Mouse (Mus musculus) liver, embryonic 11.5 days (tissue): ENCODE results near the gene H2afy. TPM values are rescaled to one million over a fixed set of nuclear protein-coding genes. Genes with fewer than 3 reads are reported as not detected.

ENCODE experiments used
- ATAC-seq: fragments of 200-750 bp; cut with Nextera tagmentation; replicated peaks from 2 replicates; pipeline ENCODE4 v1.8.0; 2017; ENCODE audit warnings: moderate number of reproducible peaks, mild to moderate bottlenecking, moderate TSS enrichment, moderate library complexity; ENCODE audit not compliant: low FRiP score
- DNase-seq: peaks from one replicate; pipeline ENCODE4 v3.0.0-alpha.2; 2017; ENCODE audit warnings: low spot score
- H3K27ac ChIP-seq: fragments of 300-500 bp; sonication (generic); 2 replicates; pipeline ENCODE4 v1.5.1; 2014; ENCODE audit warnings: mild to moderate bottlenecking, low read depth, low read length, control low read depth
- H3K27me3 ChIP-seq: fragments of 300-500 bp; sonication (generic); replicated peaks from 2 replicates; pipeline ENCODE4 v1.6.1; 2014; ENCODE audit warnings: low read length, mixed read lengths; ENCODE audit not compliant: control insufficient read depth, insufficient read depth
- H3K36me3 ChIP-seq: fragments of 300-500 bp; sonication (generic); 2 replicates; pipeline ENCODE4 v1.6.1; 2014; ENCODE audit warnings: mild to moderate bottlenecking, low read length, moderate library complexity, mixed read lengths; ENCODE audit not compliant: control insufficient read depth, insufficient read depth
- H3K4me1 ChIP-seq: fragments of 300-500 bp; sonication (generic); replicated peaks from 2 replicates; pipeline ENCODE4 v1.6.1; 2014; ENCODE audit warnings: low read length, mixed read lengths; ENCODE audit not compliant: control insufficient read depth, insufficient read depth
- H3K4me2 ChIP-seq: fragments of 300-500 bp; sonication (generic); 2 replicates; pipeline ENCODE4 v1.6.1; 2014; ENCODE audit warnings: mild to moderate bottlenecking, control low read depth, moderate library complexity
- H3K4me3 ChIP-seq: fragments of 300-500 bp; sonication (generic); 2 replicates; pipeline ENCODE4 v1.5.1; 2014; ENCODE audit warnings: low read depth, low read length, control low read depth
- H3K9ac ChIP-seq: fragments of 300-500 bp; sonication (generic); 2 replicates; pipeline ENCODE4 v1.6.1; 2014; ENCODE audit warnings: low read depth, low read length, control low read depth
- H3K9me3 ChIP-seq: fragments of 300-500 bp; sonication (generic); 2 replicates; pipeline ENCODE4 v1.6.1; 2016; ENCODE audit warnings: low read length, inconsistent platforms, mixed read lengths; ENCODE audit not compliant: control insufficient read depth
- WGBS: fragments of 180-500 bp; shearing (Covaris S2); extraction: QIAGEN DNeasy Blood & Tissue Kit; methylation state at CpG from one replicate; pipeline ENCODE4 v1.1.7; 2014; 5-methylcytosine and 5-hydroxymethylcytosine counted together
- polyA plus RNA-seq: library from polyadenylated mRNA; unstranded; fragments of >200 nt; fragmentation: Nextera tagmentation; extraction: Ambion mirVana; gene quantifications from 2 replicates; pipeline ENCODE4 v1.2.1, GENCODE M21; 2014

The H2afy gene
- polyA plus RNA-seq: 230 and 233 TPM in 2 replicates

GRCm38 (mm10) chr13:56136200-56136599 is at the start of gene H2afy:
H2afy (minus strand) TSS chr13:56136361.
- H3K4me1 ChIP-seq: peaks cover 32% of the 10 kb centered on the region
- peak within 1 kb of the TSS; percentile 84 for H3K27ac ChIP-seq
- no peak for DNase-seq
- peak within 1 kb of the TSS; percentile 96 for H3K9ac ChIP-seq
- peak within 1 kb of the TSS; percentile 90 for H3K4me2 ChIP-seq
- 95% methylated on average over 2 of the region's 2 CpGs for WGBS
- H3K27me3 ChIP-seq: no peaks in the 10 kb centered on the region
- H3K9me3 ChIP-seq: no peaks in the 10 kb centered on the region
- H3K4me3 ChIP-seq: peak within 1 kb of the TSS; percentile 98
- H3K36me3 ChIP-seq: no peaks in the 10 kb centered on the region
- no peak for ATAC-seq

GRCm38 (mm10) chr13:56183687-56184086 is 47.5 kb upstream of the H2afy start:
- H3K4me1 ChIP-seq: no peaks in the 10 kb centered on the region
- 78% methylated on average over 5 of the region's 5 CpGs for WGBS
- no peak overlapping the region for H3K9ac ChIP-seq
- no peaks in the 10 kb centered on the region for H3K9me3 ChIP-seq
- no peaks in the 10 kb centered on the region for H3K36me3 ChIP-seq
- H3K27ac ChIP-seq: no peak overlapping the region
- DNase-seq (no peak), ATAC-seq (no peak)
- no peaks in the 10 kb centered on the region for H3K27me3 ChIP-seq
- no peak overlapping the region for H3K4me2 ChIP-seq
- H3K4me3 ChIP-seq: no peak overlapping the region

GRCm38 (mm10) chr13:56181424-56181823 is 45.3 kb upstream of the H2afy start:
- no peak overlapping the region for H3K9ac ChIP-seq
- 47% methylated on average over 8 of the region's 8 CpGs for WGBS

DNA sequence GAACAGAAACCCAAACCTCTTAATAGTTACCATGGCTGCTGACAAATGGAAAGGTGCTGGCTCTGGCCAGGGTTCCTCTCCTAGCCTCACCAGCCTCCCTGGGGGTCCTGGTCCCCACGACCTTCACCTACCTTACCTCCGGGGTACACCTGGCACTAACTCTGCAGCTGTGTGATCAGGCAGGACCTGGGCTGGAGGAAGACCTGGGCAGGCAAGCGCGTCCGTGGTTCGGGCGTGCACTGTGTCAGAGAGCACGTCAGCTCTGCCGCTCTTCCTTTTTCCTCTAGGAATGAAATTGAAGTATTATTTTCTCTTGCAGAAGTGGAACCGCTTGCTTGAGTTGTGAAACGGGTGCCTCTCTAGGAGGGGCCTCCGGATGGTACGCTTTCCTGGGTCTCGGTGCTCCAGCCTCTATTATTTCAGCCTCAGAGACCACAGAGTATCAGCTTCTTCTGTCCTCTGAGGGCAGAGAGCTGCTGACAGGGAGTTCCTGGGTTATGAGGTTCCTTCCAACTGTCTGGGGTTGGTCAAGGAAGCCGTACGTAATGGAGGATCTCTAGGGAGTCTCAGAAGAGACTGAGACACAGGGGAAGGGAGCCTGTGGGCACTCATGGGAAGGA is 42.4 kb upstream of the H2afy start, which contains the start of gene Tifab:
TSS of gene Tifab (minus strand) at position 470 of the 620 bp plus-strand sequence.
- ATAC-seq (no peak), DNase-seq (no peak)
- Histone ChIP-seq H3K9me3 (no peaks in the 10 kb centered on the region), H3K27ac (no peak within 1 kb of the TSS), H3K27me3 (no peaks in the 10 kb centered on the region), H3K36me3 (no peaks in the 10 kb centered on the region), H3K9ac (no peak within 1 kb of the TSS), H3K4me1 (no peaks in the 10 kb centered on the region), H3K4me2 (no peak within 1 kb of the TSS), H3K4me3 (0 out of 2 replicates have a peak within 1 kb of the TSS, but pooled peaks have one; percentile 1)
- WGBS: 76% methylated on average over 16 of the region's 16 CpGs

More at GRCm38 (mm10) chr13:56181424-56181823, 45.3 kb upstream of the H2afy start:
- H3K4me3 ChIP-seq: no peak overlapping the region
- H3K4me2 ChIP-seq: no peak overlapping the region
- H3K27ac ChIP-seq: no peak overlapping the region
- H3K36me3 ChIP-seq: no peaks in the 10 kb centered on the region
- no peak for ATAC-seq
- no peak for DNase-seq
- H3K27me3 ChIP-seq: no peaks in the 10 kb centered on the region
- H3K4me1 ChIP-seq: no peaks in the 10 kb centered on the region
- no peaks in the 10 kb centered on the region for H3K9me3 ChIP-seq

- H3K4me3 ChIP-seq: no peak overlapping the region
- peaks cover 3% of the 10 kb centered on the region; the same call in 1 of the 2 replicates for H3K4me1 ChIP-seq
- H3K4me2 ChIP-seq: no peak overlapping the region; the same call in 1 of the 2 replicates
- no peak overlapping the region for H3K9ac ChIP-seq
- no peaks in the 10 kb centered on the region for H3K9me3 ChIP-seq
- ATAC-seq: no peak
- H3K27me3 ChIP-seq: no peaks in the 10 kb centered on the region
- WGBS: 88% methylated on average over 9 of the region's 9 CpGs
- DNase-seq: no peak
- no peaks in the 10 kb centered on the region for H3K36me3 ChIP-seq
- no peak overlapping the region for H3K27ac ChIP-seq
These were observed 40.1 kb upstream of the H2afy start for GRCm38 (mm10) chr13:56176310-56176709.

- Histone ChIP-seq H3K4me3 (no peak overlapping the region), H3K4me2 (no peak overlapping the region; the same call in 1 of the 2 replicates), H3K9me3 (no peaks in the 10 kb centered on the region), H3K36me3 (no peaks in the 10 kb centered on the region), H3K27ac (no peak overlapping the region), H3K9ac (no peak overlapping the region), H3K27me3 (no peaks in the 10 kb centered on the region), H3K4me1 (peaks cover 3% of the 10 kb centered on the region; the same call in 1 of the 2 replicates)
- WGBS: 57% methylated on average over 4 of the region's 4 CpGs
- DNase-seq (no peak), ATAC-seq (no peak)
These were observed 39.7 kb upstream of the H2afy start for GRCm38 (mm10) chr13:56175848-56176247.

DNA sequence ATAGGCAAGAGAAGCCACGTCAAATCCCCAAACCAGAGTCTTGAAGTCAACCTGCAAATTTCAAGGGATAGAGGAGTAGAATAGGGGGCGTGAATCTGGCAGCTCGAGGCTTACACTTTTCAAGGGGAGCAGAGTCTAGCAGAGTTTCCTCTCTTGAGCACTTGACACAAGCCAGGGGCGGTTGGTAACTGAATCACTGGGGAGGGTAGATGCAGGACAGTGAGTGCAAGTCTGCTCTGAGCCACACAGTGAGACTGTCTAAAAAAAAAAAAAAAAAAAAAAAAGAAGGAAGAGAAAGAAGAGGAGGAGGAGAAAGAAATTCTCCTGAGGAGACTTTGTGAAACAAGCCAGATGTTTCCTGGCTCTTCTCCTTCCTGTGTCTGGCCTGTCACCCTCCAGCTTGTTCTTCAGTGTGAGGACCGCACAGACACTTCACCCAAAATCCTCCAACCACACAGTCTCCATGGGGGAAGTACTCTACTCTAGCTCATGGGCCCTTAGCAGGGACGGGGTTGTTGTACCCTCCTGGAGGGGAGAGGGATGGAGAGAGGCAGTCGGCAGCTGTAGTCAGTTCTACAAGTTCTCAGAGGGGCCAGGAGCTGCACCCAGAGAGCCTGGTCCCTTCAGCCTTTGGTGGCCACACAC is 36.9 kb upstream of the H2afy start:
- Histone ChIP-seq H3K36me3 (no peaks in the 10 kb centered on the region), H3K9ac (no peak overlapping the region), H3K27me3 (no peaks in the 10 kb centered on the region), H3K27ac (no peak overlapping the region), H3K4me3 (no peak overlapping the region), H3K4me1 (peaks cover 3% of the 10 kb centered on the region), H3K9me3 (no peaks in the 10 kb centered on the region), H3K4me2 (no peak overlapping the region)
- DNase-seq (peak; percentile 31), ATAC-seq (no peak)
- 39% methylated on average over 7 of the region's 7 CpGs for WGBS

DNA sequence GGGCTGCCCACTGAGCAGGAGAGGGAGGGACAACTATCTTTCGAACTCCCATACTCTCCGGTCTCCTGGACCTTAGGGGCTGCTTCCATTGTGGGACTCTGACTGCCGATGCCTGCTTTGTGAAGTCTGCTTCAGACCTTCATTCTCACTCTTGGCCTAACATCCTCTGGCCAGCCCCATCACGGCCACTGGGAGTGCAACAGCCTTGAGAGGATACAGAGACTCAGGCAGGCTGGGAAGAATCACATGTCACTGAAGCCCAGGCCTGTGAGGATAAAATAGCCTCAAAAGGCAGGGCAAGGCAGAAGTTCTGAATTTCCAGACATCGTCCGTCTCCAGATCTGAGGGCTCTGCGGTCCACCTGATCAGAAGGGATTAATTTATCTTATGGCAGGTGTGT is 35.9 kb upstream of the H2afy start:
- Histone ChIP-seq H3K9me3 (no peaks in the 10 kb centered on the region), H3K27me3 (no peaks in the 10 kb centered on the region), H3K9ac (no peak overlapping the region), H3K4me2 (no peak overlapping the region), H3K27ac (no peak overlapping the region), H3K36me3 (no peaks in the 10 kb centered on the region), H3K4me1 (peaks cover 3% of the 10 kb centered on the region), H3K4me3 (no peak overlapping the region)
- 73% methylated on average over 7 of the region's 7 CpGs for WGBS
- ATAC-seq (no peak), DNase-seq (no peak)

- Histone ChIP-seq H3K4me2 (no peak overlapping the region), H3K36me3 (no peaks in the 10 kb centered on the region), H3K27me3 (no peaks in the 10 kb centered on the region), H3K4me1 (peaks cover 3% of the 10 kb centered on the region), H3K27ac (no peak overlapping the region; the same call in 1 of the 2 replicates), H3K9ac (no peak overlapping the region), H3K9me3 (no peaks in the 10 kb centered on the region), H3K4me3 (no peak overlapping the region)
- WGBS: 61% methylated on average over 3 of the region's 3 CpGs
- ATAC-seq (no peak), DNase-seq (peak; percentile 31)
These were observed 32.2 kb upstream of the H2afy start for GRCm38 (mm10) chr13:56168403-56168781.
